Mouse (Mus musculus): ENCODE measurements around the gene Dgkz. TPM values are rescaled to one million over a fixed set of nuclear protein-coding genes. Genes with fewer than 3 reads are reported as not detected.
A peak's percentile ranks its signal among the peaks of the same experiment; 100 is the strongest.

Gene Dgkz
- total RNA-seq, 1 experiment from 2014 or later = 56.4 TPM

DNA sequence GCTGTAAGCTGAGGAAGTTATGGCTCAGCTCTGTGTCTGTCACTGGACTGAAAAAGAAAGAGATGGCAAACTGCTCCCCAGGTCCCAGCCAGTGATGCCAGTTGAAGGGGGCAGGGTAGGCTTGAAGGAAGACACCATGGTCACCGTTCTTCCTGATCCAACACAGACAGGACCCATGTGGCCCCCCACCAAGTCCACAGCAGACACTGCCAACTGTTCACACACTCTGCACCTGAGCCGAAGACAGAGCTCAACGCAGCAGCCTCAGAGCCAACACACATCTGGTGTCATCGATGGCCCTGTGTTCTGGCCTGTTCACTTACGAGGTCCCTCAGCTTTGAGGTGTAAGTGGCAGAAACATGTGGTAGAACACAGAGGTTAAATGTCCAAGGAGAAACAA, 15.2 kb downstream of the Dgkz start:
- no peak for DNase-seq

DNA sequence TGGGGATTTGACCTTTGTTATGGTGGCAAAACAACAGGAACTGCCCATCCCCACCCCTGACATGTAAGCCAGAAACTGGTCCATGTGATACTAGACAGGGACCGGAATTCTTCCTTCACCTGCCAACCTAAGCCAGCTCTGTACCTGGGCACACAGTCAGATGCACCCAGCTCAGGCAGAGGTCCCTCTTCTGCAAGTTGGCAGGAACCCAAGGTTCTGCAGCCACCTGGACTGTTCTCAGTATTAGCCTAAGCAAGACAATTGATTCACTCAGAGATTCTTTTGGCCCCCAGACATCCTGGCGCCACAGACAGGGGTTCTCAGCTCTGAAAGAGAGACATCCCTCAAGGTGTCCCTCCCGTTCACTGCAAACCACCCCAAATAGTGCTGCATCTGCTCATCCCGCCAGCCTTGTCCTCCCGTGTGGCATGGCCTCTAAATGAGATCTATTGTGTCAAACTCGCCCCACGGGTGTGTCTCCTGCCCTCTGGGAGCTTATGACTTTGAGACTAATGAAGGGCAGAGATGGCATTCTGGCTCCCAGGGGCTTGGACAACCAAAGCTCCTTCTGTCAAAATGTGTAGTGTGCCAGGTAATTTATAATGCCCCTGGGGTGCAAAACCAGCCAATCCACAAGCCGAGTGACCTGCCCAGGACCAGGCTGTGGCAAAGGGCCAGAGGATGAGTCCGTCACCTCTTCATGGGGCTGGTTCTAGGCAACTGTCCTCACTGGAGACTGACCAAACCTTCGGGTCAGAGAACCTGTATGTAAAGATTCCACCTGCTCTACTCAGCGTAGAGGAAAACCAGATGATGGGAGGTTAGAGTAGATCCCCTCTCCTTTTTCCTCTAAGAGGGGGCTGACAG, 15.9 kb downstream of the Dgkz start:
- no peak for DNase-seq

DNA sequence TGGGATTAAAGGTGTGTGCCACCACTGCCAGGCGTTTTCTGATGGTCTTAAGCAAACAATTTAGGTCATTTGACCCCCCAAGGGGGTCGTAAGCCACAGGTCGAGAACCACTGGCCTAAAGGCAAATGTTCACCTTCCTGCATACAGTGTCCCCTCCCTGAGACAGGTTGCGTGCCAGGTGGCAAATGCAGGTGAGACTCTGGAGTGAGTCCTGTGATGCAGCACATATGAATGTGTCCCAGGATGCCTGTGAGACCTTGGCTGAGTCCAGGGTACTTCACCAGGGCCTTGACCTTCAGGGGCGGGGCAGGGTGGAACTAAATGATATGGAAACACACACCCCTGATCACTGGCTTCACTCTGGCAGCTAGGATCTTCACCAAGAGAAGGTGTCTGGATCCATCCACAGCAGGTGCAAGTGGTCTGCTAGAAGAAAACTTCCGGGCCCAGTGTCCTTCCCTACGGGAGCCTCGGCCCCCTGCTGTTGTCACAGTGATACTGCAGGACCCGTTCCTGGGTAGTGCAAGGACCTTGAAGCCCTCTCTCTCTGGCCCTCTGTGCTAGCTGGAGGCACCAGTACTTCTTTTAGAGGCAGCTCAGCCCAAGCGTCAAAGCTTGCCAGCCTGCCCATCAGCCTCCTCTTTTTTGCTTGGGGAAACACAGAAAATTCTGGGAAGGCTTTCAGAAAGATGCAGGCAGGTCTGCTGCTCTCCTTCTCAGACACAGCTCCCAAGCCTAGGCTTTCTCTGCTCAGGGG, 16.8 kb downstream of the Dgkz start:
- DNase-seq = peak; percentile 83

DNA sequence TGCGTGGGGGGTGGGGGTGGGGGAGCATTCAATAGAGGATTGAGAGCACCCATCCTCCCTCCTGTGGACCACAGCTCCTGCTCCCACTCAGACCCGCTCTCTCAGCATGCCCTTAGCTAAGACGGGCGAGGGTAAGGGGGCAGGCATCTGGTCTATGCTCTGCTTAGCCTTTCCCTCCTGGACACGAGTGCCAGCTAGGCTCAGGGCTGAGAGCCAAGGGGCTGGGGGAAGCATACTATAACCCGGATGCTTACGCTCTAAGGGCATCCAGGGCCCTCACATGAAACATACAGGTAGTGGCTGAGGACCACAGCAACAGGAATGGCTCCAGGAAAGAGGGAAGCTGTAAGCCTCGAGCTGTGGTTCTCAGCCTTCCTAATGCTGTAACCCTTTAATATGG, 17.6 kb downstream of the Dgkz start:
- DNase-seq = no peak

DNA sequence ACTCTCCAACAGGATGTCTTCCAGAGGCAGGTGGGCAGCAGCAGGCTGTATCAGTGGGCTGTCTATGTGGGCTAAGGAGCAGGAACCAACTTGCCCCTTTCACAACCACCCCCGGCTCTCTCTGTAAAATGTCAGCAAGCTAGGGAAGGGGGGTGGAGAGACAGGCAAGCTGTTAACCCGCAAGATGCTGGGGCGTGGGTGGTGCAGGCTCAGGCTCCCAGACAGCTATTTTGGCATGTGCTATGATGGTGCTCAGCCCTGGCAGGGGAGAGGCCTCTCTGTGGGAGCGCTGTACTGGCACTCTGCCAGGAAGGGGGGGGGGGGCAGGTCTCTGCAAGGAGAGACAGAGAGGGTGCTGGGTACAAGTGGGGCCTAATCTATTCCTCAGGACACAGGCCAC, 18.6 kb downstream of the Dgkz start:
- peak; percentile 58 for DNase-seq

DNA sequence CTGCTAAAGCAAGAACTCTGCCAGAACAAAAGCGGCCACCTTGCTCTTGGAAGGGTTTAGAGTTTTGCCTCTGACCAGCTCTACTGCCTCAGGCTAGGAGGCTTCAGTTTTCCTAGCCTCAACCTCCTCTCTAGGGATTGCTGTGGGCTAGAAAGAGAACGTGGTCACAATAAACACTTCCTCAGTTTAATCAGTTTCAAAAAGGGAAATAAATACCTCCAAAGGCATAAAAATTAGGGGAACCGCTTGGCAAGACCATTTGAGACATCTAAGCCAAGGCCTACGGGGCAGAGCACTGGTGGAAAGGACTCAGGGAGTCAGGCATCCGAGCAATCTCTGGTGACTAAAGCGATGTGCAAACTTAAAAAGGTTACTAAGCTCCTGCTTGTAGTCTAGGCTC, 19.8 kb downstream of the Dgkz start:
- no peak for DNase-seq

DNA sequence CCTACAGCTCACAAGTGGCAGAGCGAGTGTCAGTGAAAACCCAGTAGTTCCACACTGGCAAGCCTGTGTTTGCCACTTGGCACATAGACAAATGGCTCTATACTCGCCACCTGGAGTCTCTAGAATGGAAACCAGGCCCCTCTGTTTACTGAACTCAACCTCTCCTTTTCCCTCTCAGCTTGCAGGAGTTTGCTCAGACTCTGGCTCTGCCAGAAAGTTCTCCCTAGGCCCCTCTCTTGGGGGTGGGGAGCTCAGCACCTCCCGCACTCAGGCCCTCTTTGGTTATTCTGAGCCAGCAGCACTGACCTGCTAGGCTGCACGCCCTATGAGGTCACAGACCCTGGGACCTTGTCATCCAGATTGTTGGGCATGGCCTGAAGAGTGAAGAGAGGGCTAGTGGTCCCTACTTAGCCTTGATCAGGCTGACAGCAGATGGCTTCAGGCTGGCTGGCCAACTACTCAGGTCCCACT, 20.5 kb downstream of the Dgkz start:
- no peak for DNase-seq

DNA sequence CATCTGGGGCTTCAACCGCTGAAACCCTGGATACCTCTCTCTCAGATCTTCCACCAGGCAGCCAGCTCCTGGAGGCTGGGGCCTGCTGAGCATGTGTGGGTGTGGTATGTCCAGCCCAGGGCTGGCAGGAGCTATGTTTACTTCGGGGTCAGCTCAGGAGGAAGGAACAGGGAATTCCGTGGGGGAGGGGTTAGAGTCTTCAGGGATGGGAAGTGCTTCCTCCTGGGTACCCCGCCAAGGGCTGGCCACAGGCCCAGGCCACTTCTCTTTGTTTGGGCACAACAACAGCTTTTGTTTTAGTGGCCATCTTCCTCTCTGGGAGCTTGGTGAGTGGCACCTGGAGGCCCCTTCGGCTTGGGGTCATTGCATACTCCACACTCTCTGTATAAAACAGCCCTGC, 21.8 kb downstream of the Dgkz start:
- DNase-seq = peak; percentile 80

DNA sequence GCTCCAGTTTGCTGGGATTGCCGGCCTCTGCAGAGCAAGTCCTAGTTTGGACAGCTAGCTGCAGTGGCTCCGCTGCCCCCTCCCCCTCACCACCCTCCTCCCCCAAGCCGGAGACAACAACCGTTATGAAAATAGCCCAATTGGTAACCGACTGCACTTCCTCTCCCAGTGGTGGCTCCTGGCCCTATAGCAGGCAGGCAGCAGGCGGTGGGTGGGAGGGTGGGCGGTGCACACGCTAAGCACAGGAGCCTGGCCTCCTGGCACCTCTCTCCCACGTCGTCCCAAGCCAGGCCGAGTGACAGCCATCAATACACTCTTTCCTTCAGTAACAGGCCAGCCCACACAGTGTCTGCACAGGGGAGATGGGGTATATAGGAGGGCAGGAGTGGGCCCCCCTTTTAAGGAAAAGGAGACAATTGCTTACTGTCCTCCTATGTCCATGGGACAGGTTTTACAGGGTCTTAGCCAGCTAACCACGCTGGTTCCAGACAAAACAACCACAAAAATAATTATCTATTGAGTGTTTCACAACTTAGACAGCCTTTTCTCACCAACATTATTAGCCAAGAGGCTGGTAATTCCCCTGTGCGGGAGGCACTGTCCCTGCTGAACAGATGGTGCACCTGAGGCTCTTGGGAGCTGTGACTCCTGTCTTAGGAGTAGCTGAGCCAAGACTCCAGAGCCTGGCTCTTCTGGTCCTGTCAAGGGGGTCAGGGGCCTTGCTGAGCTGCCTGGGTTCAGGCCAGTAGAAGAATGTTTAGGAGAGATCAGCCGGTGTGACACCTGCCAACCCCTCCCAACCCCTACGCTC, 25.2 kb downstream of the Dgkz start:
- DNase-seq = peak; percentile 71

DNA sequence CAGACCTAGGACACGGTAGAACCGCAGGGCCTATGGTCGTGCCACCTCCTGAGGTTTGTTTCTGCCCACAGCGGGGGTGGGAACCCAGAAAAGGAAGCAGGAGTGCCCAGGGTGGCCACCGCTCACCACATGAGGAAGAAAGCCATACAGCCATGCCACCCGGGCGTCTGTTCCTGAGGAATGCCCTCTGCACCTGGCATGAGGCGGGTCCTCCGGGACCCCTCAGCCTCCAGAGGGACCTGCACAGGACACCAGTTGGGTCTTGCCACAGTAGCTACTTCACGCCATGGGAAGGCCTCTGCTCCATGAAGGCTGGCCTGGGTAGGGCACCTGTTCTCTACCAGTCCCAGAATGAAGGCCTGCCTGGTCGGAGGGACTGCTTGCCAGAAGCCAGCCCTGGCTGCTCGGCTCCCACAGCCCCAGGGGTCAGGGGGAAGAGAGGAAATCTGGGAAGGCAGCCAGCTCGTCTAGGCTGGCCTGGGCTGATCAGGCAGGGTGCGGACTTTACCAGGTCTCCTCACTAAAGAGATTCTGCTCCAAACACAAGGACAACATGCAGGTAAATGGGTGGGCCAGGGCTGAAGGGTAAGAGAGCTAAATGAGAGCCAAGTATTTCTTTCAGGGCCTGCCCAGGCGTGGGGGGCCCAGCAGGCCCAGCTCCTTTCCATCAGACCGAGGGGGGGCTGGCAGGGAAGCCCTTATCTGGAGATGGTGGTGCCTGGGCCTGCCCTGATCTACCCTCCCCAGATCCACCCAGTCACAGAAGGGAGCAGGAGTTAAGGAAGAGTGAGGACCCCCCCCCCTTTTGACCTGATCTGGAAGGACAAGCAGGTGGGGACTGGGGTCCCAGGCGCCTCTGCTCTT, 26.0 kb downstream of the Dgkz start:
- DNase-seq = peak; percentile 75

DNA sequence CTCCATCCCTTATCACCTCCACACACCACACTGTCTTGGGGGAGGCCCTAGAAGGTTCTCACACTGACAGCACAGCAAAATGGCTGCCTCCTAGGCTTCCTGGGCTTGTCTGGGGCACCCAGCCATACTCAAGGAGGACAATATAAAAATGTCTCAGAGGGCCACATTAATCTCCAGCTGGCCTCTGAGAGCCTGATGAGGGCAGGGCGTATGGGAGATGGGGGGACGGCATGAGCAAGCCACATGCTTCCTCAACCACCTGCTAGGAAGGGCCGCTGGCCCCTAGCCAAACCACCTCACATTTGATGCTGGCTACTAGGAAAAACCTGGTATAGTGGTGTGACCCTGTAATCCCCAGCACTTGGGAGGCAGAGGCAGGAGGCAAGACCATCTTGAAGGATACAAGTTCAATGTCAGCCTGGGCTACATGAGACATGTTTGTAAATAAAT, 26.8 kb downstream of the Dgkz start:
- DNase-seq = no peak

DNA sequence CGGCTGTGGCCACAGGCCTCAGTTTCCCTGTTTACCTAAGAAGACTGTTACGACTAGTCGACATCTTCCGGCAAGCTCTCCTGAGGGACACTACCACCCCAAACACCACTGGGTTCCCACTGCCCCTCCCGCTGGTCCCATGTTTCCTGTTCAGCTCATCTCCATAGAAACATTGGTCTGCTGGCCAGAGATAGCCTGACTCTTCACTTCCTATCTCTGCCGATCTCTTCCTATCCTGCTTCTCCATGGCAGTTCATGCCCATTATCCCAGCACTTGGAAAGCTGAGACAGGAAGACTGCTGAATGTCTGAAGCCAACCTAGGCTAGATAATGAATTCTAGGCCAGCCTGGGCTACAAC, 27.5 kb downstream of the Dgkz start:
- no peak for DNase-seq

DNA sequence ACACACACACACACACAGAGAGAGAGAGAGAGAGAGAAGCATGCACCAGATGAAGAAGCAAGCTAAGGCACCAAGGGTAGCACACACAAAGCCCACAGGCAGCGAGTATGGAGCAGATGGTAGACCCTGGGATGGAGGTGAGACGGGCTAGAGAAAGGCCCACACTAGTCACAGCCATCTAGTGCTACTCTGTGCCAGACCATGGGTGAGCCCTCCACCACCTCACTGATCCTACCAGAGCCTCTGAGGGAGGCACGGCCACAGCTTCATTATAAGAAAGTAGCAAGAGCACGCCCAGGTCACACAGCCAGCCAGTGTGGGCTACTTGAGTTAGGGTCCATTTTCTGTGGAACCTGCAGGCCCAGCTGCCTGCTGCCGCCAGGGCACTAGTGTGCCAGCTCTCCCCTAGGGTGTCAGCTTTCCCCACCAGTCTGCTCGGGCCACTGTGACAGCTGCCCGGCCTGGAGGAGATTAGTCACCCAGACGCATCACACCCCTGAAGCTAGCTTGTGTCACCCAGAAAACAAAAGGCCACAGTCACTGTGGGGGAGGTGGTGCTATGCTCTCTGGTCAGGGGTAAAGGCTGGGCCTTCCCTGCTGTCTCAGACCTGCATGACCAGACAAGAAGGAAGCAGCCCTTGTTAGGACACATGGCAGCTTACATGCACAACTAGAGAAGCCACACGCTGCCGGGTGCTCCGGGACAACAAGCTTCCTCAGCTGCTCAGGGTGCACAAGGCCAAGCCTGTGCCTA, 28.1 kb downstream of the Dgkz start:
- peak; percentile 77 for DNase-seq

DNA sequence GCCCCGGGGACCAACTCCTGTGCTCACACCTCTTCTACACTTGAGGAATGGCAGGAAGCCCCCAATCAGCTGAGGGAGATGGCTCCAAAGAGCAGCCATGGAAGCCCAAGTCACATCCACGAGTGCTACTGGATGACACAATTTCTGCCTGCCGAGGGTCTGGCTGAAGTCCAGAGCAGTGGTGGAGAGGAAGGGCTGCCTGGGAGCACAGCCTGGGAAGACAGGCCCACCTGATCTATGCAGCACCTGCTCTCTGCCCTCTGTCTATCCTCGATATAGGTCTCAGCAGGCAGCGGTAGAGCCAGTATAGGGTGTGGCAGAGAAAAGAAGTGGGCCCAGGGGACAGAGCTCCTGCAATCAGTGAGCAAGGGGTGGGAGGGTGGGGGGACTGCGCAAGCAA, 28.8 kb downstream of the Dgkz start:
- DNase-seq = peak; percentile 60

DNA sequence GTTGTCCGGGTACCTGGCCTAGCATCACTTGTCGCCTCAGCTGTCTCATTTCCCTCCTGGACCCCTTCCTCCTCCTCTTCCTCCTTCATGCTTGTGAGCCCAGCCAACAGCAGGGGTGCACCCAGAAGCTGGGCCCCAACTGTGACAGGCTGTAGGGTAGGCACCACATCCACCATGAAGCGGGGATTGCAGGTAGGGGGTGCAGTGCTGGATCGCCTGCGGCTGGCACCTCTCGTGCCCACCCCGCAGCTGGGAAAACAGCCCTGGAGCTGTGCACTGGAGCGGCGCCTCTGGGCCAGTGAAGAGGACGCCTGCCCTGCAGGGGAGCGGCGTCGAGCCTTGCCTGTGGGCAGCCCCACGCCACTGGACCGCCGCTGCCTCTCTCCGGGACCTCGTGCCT, 30.2 kb downstream of the Dgkz start, which contains the start of gene Gm9821:
Gene Gm9821 (plus strand): TSS at position 221 of the 400 bp plus-strand sequence.
- no peak for DNase-seq

DNA sequence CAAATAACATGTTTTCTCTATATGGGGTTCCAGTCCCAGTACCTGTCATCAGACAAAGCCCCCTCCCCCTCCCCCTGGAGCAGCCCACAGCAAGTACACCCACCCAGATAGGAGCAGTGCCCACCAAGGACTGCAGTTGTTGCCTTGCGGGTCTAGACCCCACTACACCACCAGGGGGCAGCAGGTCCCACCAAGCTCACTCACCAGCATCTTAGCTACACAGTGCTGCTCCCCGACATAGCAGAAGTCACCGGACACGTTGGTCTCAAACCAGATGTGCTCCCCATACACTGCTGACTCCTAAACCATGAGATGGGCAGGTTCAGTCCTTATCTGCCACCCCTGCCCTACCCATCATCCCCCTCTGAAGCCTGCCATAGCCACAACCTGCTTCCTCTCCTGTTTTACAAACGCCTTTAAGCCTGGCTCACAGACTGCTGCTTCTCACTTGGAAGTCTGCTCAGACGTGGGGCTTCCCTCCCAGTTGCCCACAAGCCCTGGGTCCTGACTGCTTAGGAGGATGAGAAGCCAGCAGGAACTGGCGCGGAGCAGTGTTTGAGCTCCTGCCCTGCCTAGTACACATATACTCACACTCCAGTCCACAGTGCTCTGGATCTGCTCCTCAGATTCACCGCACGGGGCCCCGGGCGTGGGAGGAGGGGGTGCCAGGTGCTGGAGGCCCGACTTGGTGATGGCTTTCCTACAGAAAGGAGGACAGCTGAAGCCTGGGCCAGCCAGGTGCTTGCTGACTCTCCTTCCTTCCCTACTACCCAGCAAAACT, 31.3 kb downstream of the Dgkz start:
- DNase-seq = peak; percentile 87

DNA sequence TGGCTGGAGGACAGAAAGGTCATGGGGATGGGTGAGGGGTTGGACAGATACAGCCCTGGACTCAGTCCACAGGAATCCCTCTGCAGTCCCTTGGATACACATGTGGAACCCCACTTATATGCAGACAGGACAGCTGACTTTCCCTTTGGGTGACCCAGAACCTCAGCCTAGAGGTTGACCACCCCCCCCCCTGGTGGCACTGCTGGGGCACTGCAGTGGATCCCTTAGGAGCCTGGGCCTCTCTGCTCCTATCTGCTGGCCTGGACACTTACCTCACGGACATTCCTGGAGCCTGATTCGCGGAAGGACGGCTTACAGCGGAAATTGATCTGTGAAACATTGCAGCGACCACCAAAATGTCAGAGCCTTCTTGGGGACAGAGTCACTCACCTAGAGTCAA, 33.3 kb downstream of the Dgkz start:
- DNase-seq = no peak

DNA sequence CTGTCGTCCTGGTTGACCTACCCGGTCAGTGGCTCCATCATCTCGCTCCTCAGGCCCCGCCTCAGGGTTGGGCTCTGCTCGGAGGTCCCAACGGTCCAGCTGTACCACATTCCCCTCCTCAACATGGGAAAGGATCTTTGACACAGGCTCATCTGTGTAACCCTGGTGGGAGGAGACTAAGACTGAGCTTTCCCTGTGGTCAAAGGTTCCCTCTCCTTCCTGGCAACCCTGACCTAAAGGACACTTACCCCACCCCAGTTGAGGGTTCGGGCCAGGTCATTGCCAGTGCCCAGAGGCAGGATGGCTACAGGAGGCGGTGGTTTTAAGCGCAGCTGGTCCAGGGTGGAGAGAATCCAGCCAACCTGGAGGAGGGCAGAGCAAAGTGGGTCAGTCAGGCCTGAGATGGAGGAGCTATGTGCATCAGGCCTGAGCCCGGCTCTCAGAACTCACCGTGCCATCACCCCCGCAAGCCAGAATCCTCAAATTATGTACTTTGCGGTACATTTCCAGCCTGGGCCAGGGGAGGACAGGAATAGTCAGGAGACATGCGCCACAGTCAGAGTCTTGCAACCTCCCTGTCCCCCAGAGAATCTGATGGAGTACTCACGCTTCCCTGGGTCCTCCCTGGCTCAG, 36.2 kb downstream of the Dgkz start:
- no peak for DNase-seq

DNA sequence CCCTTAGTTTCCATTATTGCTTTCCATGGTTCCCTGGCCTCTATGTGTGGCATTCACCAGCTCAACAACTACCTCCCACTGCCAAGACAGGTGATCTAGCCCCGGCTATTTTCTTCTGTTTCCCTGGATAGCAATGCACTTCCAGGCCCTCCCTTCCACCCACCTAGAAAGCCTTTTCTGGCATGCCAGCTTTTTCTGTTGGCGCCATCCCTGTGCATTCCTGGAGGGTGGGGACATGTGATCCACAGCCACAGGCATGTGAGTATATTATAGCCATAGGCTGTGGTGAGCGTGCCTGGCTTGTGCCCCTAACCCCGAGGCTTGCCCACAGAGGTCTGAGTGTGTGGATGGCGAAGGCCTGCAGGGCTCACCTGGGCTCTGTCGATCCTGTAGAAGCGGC, 39.5 kb downstream of the Dgkz start:
- no peak for DNase-seq

Data from adrenal gland, postnatal 14 days (tissue).